ENCODE assay signal across 22 mouse cellular contexts in genomic region chr2:117043831-117044230, GRCm38 (mm10).
A peak's percentile ranks its signal among the peaks of the same experiment; 100 is the strongest.
DNase-seq lines count a peak whose midpoint lies in the region; ATAC-seq lines count a peak whose summit lies in the region.
"Had no signal": no experiment of that assay in that cellular context is flagged by ENCODE, and none has a peak within 500 bp of the region (broad histone marks: within the 10 kb centered on the region; RNA-seq: fewer than 3 reads in every experiment).

No protein-coding gene starts in this region.

- WGBS in intestine, embryonic 14.5 days: 33% methylated on average over 7 of the region's 7 CpGs
- 54% methylated on average over 7 of the region's 7 CpGs for WGBS in intestine, embryonic 16.5 days

- no peak overlapping the region for H3K27ac ChIP-seq in intestine, embryonic 14.5 days (ENCODE audit: low read depth)
- no peak overlapping the region for H3K27ac ChIP-seq in intestine, embryonic 16.5 days (ENCODE audit: low read length)
- H3K27ac ChIP-seq: embryonic facial prominence, embryonic 15.5 days; forebrain, embryonic 10.5 days; gastrocnemius, adult 2 months had no signal

- ATAC-seq in intestine, embryonic 14.5 days (replicated peaks; ENCODE audit: low FRiP score, low TSS enrichment, low read depth): peak; percentile 36; the same call in 1 of the 2 replicates
- ATAC-seq in intestine, embryonic 16.5 days: no peak
- ATAC-seq: forebrain, embryonic 14.5 days; hindbrain, embryonic 16.5 days had no signal

- H3K4me1 ChIP-seq in intestine, embryonic 14.5 days (replicated peaks; ENCODE audit: control insufficient read depth, insufficient read depth, low read length): no peaks in the 10 kb centered on the region
- H3K4me1 ChIP-seq in intestine, embryonic 16.5 days (ENCODE audit: control insufficient read depth, insufficient read depth, low read length): 0 out of 2 replicates have a peak, but pooled peaks cover 3% of the 10 kb centered on the region

- H3K9ac ChIP-seq in intestine, embryonic 14.5 days (ENCODE audit: low read length): no peak overlapping the region
- no peak overlapping the region for H3K9ac ChIP-seq in intestine, embryonic 16.5 days (ENCODE audit: low read depth, low read length)
- H3K9ac ChIP-seq: embryonic facial prominence, embryonic 15.5 days had no signal

- no peaks in the 10 kb centered on the region for H3K9me3 ChIP-seq in intestine, embryonic 14.5 days (ENCODE audit: control insufficient read depth, low read length)
- H3K9me3 ChIP-seq in intestine, embryonic 16.5 days (ENCODE audit: control insufficient read depth, low read length): no peaks in the 10 kb centered on the region
- H3K9me3 ChIP-seq: embryonic facial prominence, embryonic 15.5 days; forebrain, embryonic 10.5 days; G1E had no signal

- H3K4me2 ChIP-seq in intestine, embryonic 14.5 days (ENCODE audit: low read length): no peak overlapping the region
- H3K4me2 ChIP-seq in intestine, embryonic 16.5 days (ENCODE audit: low read depth, low read length): no peak overlapping the region
- H3K4me2 ChIP-seq: embryonic facial prominence, embryonic 15.5 days; heart, embryonic 11.5 days had no signal

- H3K27me3 ChIP-seq in intestine, embryonic 14.5 days (replicated peaks; ENCODE audit: control insufficient read depth, insufficient read depth, low read length): peaks cover 13% of the 10 kb centered on the region; the same call in 1 of the 2 replicates
- H3K27me3 ChIP-seq in intestine, embryonic 16.5 days (replicated peaks; ENCODE audit: control insufficient read depth, insufficient read depth, low read length): no peaks in the 10 kb centered on the region
- H3K27me3 ChIP-seq: embryonic facial prominence, embryonic 15.5 days had no signal

- H3K36me3 ChIP-seq in intestine, embryonic 14.5 days (ENCODE audit: control insufficient read depth, insufficient read depth, low read length): no peaks in the 10 kb centered on the region
- H3K36me3 ChIP-seq in intestine, embryonic 16.5 days (ENCODE audit: control insufficient read depth, insufficient read depth, low read length): no peaks in the 10 kb centered on the region
- H3K36me3 ChIP-seq: embryonic facial prominence, embryonic 15.5 days; forebrain, embryonic 10.5 days; G1E had no signal

- DNase-seq in intestine, embryonic 14.5 days (ENCODE audit: low spot score): no peak
- DNase-seq in kidney, postnatal 4 days: peak; percentile 13 to 32
- DNase-seq in kidney, adult 8-10 months: no peak
- DNase-seq in hindlimb bud, embryonic 11.5 days (ENCODE audit: extremely low spot score, low read depth, low spot score): peak; percentile 31
- DNase-seq in yolk sac, embryonic 10.5 days (ENCODE audit: low spot score): peak; percentile 6
- DNase-seq in layer of hippocampus, adult 9-10 months (ENCODE audit: low spot score): no peak
- DNase-seq in spleen, postnatal 14 days (ENCODE audit: low spot score in 2 of 2): no peak
- DNase-seq: adrenal gland, postnatal 10 days; cerebellum, adult 11 months; cerebellum, adult 8-10 months; cerebellum, postnatal 14 days; gastrocnemius, adult 2 months; gastrocnemius, postnatal 25 days; heart, adult 18-20 months had no signal

- H3K4me3 ChIP-seq in intestine, embryonic 14.5 days (ENCODE audit: low read depth, low read length): no peak overlapping the region
- H3K4me3 ChIP-seq in intestine, embryonic 16.5 days (ENCODE audit: low read length): no peak overlapping the region
- H3K4me3 ChIP-seq: embryonic facial prominence, embryonic 15.5 days; erythroblast, embryonic 14.5 days; forebrain, embryonic 10.5 days; gastrocnemius, adult 2 months had no signal

Comparison
In these comparisons a context has a peak if more than half of its experiments do, and no peak if none do; other contexts are left out.
1. DNase-seq: peak in kidney, postnatal 4 days (2 of 2), hindlimb bud, embryonic 11.5 days (single experiment) and yolk sac, embryonic 10.5 days (single experiment); none in intestine, embryonic 14.5 days (single experiment), kidney, adult 8-10 months (0 of 2), layer of hippocampus, adult 9-10 months (single experiment) and spleen, postnatal 14 days (0 of 2).